Mouse (Mus musculus): ENCODE data around the gene Ninj1.

The Ninj1 gene

DNA sequence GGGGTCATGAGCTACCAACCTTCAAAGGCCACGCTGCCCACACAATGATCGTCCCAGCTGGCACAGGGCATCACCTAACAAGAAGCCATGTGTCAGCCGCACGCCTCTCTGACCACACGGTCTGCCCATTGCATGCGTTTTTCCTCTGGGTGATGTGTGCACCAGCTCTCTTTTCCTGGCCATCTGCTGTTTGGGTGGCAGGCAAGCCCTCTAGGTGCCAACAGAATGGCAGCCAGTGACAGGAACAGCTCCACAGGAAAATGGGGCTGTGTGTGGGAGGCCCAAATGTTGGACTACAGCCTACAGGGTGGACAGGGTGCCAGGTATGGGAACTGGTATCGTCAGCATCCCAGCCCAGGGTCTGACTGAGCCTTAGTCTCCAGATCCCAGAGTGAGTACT lies 14.9 kb upstream of the Ninj1 start:
- DNase-seq = no peak

DNA sequence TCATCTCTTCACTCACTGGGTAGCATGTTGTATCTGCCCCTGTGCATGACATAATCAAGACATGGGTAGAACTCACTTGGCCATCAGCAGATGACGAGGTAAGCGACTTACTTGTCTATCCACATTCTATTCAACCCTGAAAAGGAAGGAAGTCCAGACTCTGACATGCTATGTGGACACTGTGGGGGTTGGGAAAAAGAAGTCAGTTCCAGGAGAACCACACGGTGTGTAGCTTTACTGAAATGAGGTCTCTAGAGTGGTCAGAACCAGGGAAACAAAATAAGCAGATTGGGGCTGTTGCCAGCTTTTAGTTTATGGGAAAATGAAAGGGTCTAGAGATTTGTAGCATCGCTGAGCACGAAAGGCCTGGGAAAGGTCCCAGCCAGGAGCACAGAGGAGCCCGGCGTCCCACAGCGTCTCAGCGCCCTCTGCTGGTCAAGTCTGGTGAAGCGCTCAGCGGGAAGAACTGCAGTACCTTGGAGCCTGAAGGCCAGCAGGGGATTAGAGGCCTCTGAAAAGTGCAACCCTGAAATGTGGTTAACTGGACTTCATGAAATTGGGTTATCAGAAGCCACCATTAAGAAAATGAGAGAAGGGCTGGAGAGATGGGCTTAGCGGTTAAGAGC lies 14.2 kb upstream of the Ninj1 start:
- peak; percentile 92 for DNase-seq

DNA sequence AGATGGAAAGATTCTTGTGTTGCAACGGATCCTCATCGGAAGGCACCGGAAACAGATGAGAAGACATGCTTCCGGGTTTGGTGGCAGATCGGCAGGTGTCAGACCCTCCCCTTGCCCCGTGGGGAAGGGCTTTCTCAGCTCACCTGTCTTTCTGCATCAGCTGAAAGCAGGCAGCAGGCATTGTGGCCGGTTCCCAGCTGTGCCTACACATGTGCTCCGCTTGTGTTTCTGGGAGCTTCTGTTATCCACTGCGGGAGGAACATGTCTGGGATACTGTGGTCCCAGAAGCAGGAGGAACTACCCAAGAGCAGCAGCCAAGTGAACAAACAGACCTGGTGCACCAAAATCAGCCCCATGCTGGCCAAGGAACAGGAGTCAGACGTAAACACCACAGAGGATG lies 11.8 kb upstream of the Ninj1 start:
- DNase-seq = no peak

DNA sequence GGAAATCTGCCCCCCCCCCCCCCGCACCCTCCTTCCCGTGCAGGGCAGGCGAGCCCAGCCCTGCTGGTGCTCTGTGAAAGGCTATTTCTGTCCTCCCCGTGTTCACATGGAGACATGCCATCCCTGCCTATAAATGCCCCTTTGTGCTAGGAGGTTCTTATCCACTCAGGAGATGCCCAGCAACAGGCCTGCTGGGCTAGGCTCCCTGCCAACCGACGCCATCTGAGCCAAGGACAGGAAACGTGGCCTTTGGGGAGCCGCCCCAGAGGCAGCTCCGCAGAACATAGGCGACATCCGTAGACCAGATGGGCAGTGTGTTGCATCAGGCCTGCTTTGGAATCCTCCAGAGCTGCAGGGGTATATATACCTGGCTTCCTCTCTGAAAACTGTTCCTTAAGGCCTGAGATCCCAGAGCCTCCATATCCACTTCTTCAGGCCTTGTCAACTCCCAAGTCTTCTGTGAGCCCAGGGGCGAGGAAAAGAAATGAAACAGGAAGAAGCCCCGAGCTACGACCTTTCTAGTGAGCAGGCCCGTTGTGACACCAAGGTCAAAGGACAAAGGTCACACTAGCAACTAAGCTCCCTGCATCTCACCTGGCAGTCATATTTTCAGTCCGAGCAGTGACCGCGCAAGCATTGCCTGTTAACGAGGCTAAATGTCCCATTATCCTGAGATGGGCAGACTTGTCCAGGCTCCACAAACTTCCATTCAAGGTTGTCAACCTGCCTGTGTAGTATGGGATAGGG lies 8.3 kb upstream of the Ninj1 start:
- DNase-seq = no peak

DNA sequence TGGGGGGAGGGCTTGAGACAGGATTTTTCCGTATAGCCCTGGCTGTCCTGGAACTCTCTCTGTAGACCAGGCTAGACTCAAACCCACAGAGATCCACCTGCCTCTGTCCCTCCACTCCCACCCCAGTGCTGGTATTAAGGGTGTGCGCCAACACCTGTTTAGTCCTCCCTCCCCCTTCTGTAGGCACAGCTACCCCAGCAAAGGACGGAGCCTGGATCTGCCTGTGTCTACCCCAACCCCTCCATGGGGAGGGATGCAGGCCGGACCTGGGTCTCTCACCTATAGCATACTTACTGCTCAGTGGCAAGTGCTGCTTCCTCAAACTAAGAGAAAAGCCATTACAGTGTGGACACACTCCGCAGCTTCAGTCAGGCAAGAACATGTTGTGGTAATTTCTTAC lies 7.0 kb upstream of the Ninj1 start:
- DNase-seq = no peak

DNA sequence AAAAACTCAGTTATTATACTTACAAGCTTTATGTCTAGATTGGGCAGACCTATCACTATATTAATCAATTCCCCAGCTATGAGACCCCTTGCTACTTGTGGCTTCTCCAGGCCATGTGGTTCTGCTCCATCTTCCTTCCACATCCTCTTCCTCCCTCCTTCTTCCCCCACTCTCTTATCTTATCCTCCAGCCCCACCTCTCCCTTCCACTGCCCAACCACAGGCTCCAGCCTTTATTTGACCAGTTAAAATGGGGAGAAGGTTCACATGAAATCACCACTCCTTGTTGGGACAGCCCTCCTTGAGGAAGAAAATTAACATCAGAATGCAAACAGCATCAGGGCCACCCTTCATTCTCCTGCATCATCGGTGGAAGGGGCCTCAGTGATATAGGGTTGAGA lies 6.6 kb upstream of the Ninj1 start:
- no peak for DNase-seq

DNA sequence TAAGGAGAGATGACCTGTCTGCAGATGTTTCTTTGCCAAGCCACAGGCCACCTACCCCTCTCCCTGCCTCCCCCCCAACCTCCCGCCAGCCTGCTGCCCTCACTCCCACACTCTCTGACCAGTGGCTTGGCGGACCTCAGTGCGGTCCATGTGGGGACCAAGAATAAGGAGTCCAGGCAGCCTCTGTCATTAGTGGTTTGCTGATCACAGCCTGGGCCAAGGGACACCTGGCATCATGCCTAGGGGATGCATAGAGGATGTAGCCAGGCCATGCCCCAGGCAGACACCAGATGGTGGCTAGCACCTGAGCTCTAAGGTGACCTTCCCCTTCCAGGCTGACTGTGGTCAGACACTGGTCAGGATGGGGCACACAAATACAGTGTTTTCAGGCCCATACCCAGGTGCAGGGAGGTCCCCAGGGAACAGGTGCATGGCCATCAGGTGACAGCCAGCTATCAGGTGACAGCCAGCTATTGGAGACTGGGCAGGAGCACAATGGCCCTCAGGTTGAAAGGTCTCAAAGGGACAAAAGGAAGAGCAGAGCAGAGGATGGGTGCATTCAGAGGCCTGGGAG lies 5.8 kb upstream of the Ninj1 start:
- DNase-seq = no peak

DNA sequence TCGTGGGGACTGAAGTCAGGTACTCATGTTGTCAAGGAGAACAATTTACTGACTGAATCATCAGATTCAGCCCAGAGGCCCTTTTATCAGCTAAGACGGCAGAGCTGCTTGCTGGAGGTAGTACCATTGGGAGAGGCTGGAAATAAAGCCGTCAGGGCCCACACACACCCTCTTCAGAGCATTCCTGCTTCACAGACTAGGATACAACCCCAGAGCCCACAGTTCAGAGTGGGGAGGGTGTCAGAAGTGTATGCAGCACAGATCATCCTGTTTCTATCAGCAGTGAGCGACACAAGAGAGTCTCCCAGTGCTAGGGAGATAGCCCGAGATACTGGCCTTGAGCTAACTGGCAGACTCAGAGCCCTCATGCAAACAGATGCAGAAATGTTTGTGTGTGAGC lies 4.1 kb upstream of the Ninj1 start:
- DNase-seq = no peak

DNA sequence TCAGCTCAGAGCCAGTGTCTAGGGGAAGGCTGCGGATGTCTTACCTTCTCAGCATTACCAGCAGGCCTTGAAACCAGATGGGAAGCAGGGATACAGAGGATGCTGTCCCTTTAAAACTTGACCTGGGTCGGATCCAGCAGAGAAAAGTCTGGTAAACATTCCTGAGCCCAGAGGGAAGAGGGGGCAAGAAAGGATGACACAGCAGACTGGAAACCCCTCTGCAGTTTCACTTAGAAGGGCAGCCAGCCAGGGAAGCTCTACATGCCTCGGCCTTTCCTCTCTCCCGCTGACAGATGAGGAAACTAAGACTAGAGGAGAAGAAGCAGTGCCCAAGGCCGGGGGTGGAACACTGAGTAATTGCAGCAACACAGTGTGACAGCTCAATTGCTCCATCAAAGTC lies 3.6 kb upstream of the Ninj1 start:
- DNase-seq = no peak

DNA sequence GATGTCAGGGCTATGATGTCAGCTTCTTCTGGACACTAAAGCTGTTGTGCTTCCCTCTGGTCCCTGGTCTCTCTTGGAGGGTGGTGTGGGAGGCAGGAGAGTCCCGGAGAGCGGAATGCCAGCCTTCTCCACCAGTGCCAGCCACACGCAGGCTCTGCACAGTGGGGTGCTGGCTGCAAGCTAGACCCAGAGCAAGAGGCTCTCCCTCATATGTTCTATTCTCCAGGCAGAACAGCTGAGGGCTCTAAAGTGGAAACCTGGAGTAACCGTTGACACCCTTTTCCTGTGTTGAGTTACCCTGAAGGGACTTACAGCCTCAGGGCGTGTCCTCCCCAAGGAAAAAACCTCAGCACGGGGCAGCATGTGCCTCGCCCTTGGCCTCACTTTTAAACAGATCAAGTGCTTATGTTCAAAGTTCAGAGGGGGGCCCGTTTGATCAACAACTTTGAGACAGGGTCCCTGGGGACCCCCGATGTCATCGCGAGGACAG lies 442 bp upstream of the Ninj1 start:
- no peak for DNase-seq

DNA sequence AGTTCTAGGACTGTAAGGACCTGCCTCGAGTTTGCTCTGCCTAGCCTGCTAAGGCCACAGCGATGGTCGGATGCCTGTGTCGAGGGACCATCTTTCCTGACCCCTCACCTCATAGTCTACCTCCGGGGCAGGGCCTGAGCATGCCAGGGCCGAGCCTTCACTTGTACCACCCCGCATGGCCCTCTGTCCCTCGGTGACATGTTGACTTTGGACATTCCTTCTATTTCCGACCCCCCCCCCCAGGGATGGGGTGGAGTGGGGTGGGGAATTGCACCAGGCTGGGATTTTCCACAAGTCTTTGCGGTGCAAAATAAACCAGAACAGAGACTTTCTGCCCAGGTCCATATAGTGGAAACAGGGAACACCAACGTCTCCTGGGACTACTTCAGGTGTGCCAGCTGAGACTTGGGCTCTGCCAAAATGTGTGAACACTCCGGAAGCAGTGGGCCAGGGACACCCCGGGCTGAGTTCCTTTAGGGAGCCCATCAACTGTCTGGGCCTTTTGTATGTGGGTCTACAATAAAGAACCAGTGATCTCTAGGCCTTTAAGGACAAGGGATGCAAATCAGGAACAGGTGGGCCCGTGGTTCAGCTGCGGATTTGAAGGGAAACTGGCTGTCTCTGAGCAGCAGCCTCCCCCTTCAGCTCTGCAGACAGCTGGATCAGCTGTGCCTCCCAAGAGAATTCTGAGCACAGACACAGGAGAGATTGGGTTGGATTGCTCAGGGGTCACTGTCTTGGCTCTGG lies 1.1 kb downstream of the Ninj1 start:
- DNase-seq = no peak

DNA sequence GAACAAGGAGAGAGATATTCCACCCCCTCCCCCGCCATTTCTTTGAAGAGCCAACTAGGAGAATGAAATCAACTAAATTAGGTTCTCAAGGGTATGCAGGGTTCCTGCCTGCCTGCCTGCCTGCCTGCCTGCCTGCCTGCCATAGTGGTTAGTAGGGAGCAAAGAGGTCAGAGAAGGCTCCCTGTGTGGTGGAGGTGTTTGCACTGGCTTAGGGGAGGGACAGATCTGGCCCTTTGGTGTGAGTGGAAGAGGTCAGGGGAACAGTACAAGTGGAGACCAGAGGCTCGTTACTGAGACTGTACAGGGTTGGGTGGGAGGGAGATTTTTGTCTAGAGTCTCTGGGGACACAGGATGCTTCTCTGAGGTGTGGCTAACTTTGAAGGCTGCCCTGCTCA lies 1.7 kb downstream of the Ninj1 start:
- DNase-seq = no peak

DNA sequence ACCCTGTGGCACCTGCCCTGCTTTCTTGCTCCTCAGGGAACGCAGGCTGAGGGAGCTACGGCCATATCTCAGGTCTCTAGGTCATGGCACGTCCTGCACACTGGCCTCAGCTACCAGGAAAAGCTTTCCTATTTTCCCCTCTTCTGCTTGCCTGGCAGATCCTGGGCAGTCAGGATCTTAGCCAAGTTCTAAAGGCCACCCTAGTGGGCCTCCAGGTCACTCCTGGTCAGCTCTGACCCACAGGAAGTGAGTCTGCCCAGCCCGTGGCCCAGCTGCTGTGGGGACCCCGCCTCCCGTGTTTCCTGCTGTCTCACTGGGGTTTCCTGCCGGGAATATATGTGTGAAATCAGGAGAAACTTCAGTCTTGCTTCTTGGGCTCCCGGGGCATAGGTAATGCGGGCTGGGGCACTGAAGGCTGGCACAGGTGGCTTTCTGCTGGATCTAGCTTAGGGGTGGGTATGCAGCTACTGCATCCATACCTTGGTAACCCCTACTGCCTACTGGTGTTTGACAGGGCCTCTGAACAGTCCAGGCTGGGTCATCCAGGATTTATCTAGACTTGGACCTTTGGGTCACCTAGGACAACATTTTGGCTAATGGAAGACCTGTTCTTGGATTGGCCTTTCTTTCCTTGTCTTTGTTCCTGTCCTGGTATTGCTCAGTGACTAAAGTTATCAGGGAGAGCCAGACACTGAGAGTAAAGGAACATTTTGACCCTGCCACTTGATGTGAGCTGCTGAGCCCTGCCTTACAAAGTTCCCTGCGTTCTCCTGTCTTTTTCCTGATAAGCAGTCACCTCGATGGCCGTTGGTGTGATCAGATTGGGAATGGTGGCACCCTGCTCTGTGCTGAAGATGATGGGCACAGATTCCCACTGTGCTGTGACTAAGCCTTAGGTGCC lies 2.9 kb downstream of the Ninj1 start:
- no peak for DNase-seq

DNA sequence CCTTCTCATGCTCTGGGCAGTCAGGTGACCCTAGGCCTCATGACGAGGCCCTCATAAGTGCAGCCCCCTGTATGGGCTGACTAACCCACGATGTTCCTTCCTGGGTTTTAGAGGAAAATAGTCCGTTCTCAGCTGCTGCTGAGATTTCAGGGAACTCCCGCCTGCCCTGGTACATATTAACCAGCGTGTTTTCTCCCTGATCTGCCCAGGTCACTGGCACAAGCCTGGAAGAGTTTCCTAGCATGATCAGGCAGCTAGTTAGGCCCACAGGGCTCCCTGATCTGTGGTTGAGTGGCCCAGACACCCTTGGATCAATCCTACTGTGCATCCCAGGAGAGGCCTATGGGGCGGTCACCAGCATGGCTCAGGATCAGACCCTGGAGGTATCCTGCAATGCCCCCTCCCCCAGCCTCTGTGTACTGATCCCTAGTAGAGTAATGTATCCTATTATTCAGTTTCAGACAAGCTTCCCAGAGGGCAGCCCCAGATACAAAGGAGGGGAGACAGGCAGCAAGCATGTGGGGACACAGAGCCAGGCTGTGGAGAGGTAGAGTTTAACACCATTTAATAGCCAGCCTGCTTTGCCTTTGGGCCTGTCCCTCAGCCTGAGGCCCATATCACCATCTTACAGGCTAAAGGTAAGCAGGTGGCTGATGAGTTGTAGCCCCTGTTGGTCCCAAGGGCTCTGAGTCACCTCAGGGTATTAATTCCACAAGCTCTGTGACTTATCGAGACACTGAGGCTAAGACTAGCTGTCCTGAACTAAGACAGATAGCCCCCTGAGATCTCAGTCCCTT lies 3.8 kb downstream of the Ninj1 start:
- DNase-seq = no peak

DNA sequence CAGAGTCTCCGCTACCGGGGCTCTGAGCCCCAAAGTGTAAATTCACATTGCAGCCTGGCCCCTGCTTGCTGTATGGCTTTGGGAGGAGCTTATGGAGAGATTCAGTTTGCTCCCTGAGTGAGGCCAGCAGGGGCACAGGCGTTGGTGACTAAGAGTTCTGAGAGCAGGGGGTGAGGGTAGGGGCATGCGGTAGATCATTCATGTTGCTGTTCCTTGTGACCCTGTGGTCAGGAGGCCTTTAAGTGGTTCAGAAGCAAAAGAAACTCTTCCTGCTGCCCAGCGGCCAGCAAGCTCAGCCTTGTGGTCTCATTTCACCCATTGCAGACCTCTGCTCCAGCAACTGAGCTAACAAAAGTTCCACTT lies 4.4 kb downstream of the Ninj1 start:
- no peak for DNase-seq

DNA sequence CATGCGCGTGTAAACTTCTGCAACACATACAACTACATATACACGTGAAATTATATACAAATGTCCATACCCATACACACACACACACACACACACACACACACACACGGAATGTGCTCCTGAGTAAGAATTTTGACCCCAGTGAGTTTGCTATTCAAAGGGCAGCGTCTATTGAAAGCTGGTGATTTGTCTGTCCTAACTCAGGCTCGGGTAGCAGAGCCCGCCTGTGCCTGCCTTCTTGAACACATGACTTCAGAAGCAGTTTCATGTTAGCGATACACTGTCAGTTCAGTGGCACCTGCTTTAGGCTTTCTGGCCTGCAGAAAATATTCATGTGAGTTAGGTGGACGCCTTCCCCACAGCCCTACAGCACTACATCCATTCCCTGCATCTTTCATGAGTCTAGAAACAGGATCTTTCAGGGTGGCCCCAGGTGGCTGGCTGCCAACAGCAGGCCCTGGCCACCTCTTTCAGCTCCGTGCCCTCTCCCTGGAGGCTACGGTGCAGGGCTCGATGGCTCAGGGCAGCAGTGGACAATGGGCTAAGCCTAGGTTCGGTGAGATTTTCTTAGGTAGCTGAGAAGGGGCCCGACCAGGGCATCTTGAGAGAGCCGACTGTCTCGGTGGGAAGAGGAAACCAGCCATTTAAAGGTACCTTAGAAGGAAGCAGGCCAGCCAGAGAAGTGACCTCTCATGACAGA lies 5.0 kb downstream of the Ninj1 start:
- DNase-seq = no peak

DNA sequence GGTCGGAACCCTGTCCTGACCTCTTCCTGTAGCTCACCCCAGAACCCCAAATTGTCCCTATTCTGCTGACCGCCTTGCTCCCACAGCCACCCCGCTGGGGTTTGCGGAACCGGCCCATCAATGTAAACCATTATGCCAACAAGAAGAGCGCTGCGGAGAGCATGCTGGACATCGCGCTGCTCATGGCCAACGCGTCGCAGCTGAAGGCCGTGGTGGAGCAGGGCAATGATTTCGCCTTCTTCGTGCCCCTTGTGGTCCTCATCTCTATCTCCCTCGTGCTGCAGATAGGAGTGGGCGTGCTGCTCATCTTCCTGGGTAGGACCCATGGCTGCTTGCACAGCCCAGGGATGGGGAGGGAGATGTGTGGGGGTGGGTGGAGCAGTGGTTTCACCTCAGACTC lies 6.4 kb downstream of the Ninj1 start:
- no peak for DNase-seq

DNA sequence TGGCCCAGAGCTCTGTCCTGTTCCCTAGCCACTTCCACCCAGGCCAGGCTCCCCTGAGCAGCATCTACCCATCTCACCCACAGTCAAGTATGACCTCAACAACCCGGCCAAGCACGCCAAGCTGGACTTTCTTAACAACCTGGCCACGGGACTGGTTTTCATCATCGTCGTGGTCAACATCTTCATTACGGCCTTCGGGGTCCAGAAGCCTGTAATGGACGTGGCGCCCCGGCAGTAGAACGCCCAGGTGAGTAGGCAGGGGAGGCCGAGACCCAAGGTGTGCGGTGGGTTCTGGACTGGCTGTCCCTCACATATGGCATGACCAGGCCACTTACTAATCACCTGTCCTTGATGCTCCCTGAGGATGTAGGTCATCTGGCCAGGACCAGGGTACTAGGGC lies 7.5 kb downstream of the Ninj1 start:
- no peak for DNase-seq

DNA sequence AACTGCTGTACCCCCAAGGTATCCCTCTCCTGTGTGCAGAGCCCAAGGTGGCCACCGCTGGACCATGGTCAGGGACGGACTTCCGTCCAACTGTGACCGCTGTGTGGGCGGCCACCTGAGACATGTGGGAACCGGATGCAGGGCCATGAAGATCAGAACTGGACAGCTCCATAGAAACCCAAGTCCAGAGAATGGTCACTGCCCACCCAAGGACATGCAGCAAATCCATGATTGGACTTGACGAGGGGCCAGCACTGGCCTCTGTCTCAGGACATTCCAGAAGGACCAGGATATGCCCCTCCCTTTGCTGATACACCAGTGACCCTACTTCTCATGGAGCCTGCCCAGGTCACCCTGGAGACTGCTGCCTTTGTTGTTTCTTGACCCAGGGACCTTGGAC lies 8.4 kb downstream of the Ninj1 start:
- DNase-seq = no peak

DNA sequence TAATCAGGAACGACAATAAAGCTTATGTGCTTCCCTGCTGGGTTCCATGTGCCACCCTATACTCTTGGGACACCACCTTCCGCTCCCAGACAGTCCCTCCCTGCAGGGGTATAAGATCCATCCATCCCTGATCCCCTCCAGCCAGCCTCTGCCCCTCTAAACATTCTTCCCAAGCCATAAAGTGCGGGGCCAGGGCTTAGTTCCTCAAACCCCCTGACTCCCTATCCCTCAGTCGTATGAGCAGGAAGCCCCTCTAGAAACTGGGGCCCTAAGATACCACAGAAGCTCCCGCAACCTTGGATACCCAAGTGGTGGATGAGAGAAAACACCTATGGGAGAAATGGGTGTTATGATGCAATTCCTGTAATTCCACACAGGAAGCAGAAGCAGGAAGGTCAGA lies 8.9 kb downstream of the Ninj1 start:
- no peak for DNase-seq

DNA sequence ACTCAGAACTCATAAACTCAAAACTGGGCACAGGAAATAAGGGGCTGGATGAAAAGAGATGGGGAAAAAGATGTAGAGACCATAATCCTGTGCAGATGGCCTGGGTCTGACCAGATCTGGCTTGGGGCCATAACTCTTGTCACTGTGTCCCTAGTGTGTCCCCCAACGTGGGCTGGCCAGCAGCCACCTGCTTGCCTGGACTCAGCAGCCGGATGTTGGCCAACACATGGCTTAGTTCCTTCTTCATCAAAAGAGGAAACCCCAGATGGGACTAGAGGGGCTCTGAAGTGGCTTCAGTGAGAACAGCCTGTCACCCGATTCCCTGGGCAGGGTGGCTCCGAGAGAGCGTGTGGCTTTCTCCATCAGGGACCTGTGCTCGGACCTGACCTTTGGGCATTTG lies 9.5 kb downstream of the Ninj1 start:
- DNase-seq = no peak
